Mouse (Mus musculus): ENCODE data around the gene Hspa1l. TPM values are rescaled to one million over a fixed set of nuclear protein-coding genes. Genes with fewer than 3 reads are reported as not detected.

Hspa1l gene
- polyA plus RNA-seq, 1 experiment from 2014 or later = 2.0 TPM

GRCm38 (mm10) chr17:34932287-34932686, 40.2 kb upstream of the Hspa1l start:
- no peak for DNase-seq (ENCODE audit: low spot score)
- H3K4me1 ChIP-seq (ENCODE audit: control insufficient read depth, insufficient read depth, low read length) = no peaks in the 10 kb centered on the region; the same call in 1 of the 2 replicates
- no peak for ATAC-seq (replicated peaks; ENCODE audit: insufficient number of reproducible peaks, low FRiP score, low TSS enrichment, low read depth)
- H3K36me3 ChIP-seq (replicated peaks; ENCODE audit: control insufficient read depth, insufficient read depth, low read depth, low read length) = no peaks in the 10 kb centered on the region
- H3K27ac ChIP-seq (replicated peaks; ENCODE audit: low read depth, low read length) = no peak overlapping the region
- WGBS = 90% methylated on average over 8 of the region's 8 CpGs
- H3K4me2 ChIP-seq (ENCODE audit: low read depth, low read length) = peak overlapping the region; percentile 91
- no peaks in the 10 kb centered on the region for H3K27me3 ChIP-seq (ENCODE audit: control insufficient read depth, insufficient read depth, low read length)
- H3K4me3 ChIP-seq (ENCODE audit: low read depth, low read length) = peak overlapping the region; percentile 63
- H3K9me3 ChIP-seq (replicated peaks; ENCODE audit: control insufficient read depth, low read length) = no peaks in the 10 kb centered on the region
- H3K9ac ChIP-seq (replicated peaks; ENCODE audit: low read length) = peak overlapping the region; percentile 68

DNA sequence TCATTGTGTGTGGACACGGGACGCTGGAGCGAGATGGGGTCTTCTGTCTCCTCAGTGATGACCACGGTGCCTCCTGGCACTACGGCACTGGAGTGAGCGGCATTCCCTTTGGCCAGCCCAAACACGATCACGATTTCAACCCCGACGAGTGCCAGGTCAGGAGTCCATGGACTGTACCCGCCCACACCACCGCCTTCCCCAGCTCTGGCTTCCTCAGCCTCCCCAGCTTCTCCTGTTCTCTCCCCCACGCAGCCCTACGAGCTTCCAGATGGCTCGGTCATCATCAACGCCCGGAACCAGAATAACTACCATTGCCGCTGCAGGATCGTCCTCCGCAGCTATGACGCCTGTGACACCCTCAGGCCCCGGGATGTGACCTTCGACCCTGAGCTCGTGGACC, 38.5 kb upstream of the Hspa1l start:
- Histone ChIP-seq H3K4me3 (ENCODE audit: low read depth, low read length) (no peak overlapping the region), H3K9ac (replicated peaks; ENCODE audit: low read length) (peak overlapping the region; percentile 32; the same call in 1 of the 2 replicates), H3K4me2 (ENCODE audit: low read depth, low read length) (no peak overlapping the region), H3K4me1 (ENCODE audit: control insufficient read depth, insufficient read depth, low read length) (no peaks in the 10 kb centered on the region; the same call in 1 of the 2 replicates), H3K27me3 (ENCODE audit: control insufficient read depth, insufficient read depth, low read length) (no peaks in the 10 kb centered on the region), H3K36me3 (replicated peaks; ENCODE audit: control insufficient read depth, insufficient read depth, low read depth, low read length) (no peaks in the 10 kb centered on the region), H3K27ac (replicated peaks; ENCODE audit: low read depth, low read length) (no peak overlapping the region), H3K9me3 (replicated peaks; ENCODE audit: control insufficient read depth, low read length) (no peaks in the 10 kb centered on the region)
- 52% methylated on average over 24 of the region's 24 CpGs for WGBS
- ATAC-seq (replicated peaks; ENCODE audit: insufficient number of reproducible peaks, low FRiP score, low TSS enrichment, low read depth) = no peak
- no peak for DNase-seq (ENCODE audit: low spot score)

GRCm38 (mm10) chr17:34934830-34935229, 37.7 kb upstream of the Hspa1l start:
- Histone ChIP-seq H3K9me3 (replicated peaks; ENCODE audit: control insufficient read depth, low read length) (no peaks in the 10 kb centered on the region), H3K36me3 (replicated peaks; ENCODE audit: control insufficient read depth, insufficient read depth, low read depth, low read length) (no peaks in the 10 kb centered on the region), H3K4me1 (ENCODE audit: control insufficient read depth, insufficient read depth, low read length) (no peaks in the 10 kb centered on the region; the same call in 1 of the 2 replicates), H3K9ac (replicated peaks; ENCODE audit: low read length) (no peak overlapping the region; the same call in 1 of the 2 replicates), H3K27ac (replicated peaks; ENCODE audit: low read depth, low read length) (no peak overlapping the region), H3K4me2 (ENCODE audit: low read depth, low read length) (no peak overlapping the region), H3K4me3 (ENCODE audit: low read depth, low read length) (no peak overlapping the region), H3K27me3 (ENCODE audit: control insufficient read depth, insufficient read depth, low read length) (no peaks in the 10 kb centered on the region)
- DNase-seq (ENCODE audit: low spot score) = no peak
- WGBS = 32% methylated on average over 8 of the region's 8 CpGs
- ATAC-seq (replicated peaks; ENCODE audit: insufficient number of reproducible peaks, low FRiP score, low TSS enrichment, low read depth) = no peak

GRCm38 (mm10) chr17:34937960-34938505, 34.5 kb upstream of the Hspa1l start:
- Histone ChIP-seq H3K4me2 (ENCODE audit: low read depth, low read length) (no peak overlapping the region), H3K9ac (replicated peaks; ENCODE audit: low read length) (no peak overlapping the region), H3K9me3 (replicated peaks; ENCODE audit: control insufficient read depth, low read length) (no peaks in the 10 kb centered on the region), H3K27ac (replicated peaks; ENCODE audit: low read depth, low read length) (no peak overlapping the region), H3K36me3 (replicated peaks; ENCODE audit: control insufficient read depth, insufficient read depth, low read depth, low read length) (no peaks in the 10 kb centered on the region), H3K4me1 (ENCODE audit: control insufficient read depth, insufficient read depth, low read length) (no peaks in the 10 kb centered on the region), H3K27me3 (ENCODE audit: control insufficient read depth, insufficient read depth, low read length) (no peaks in the 10 kb centered on the region), H3K4me3 (ENCODE audit: low read depth, low read length) (no peak overlapping the region)
- ATAC-seq (replicated peaks; ENCODE audit: insufficient number of reproducible peaks, low FRiP score, low TSS enrichment, low read depth) (no peak), DNase-seq (ENCODE audit: low spot score) (no peak)
- WGBS = 85% methylated on average over 6 of the region's 6 CpGs

GRCm38 (mm10) chr17:34941344-34942041, 31.0 kb upstream of the Hspa1l start:
- Histone ChIP-seq H3K27me3 (ENCODE audit: control insufficient read depth, insufficient read depth, low read length) (no peaks in the 10 kb centered on the region), H3K4me1 (ENCODE audit: control insufficient read depth, insufficient read depth, low read length) (no peaks in the 10 kb centered on the region), H3K4me2 (ENCODE audit: low read depth, low read length) (peak overlapping the region; percentile 47), H3K36me3 (replicated peaks; ENCODE audit: control insufficient read depth, insufficient read depth, low read depth, low read length) (no peaks in the 10 kb centered on the region), H3K4me3 (ENCODE audit: low read depth, low read length) (peak overlapping the region; percentile 21; the same call in 1 of the 2 replicates), H3K27ac (replicated peaks; ENCODE audit: low read depth, low read length) (no peak overlapping the region), H3K9ac (replicated peaks; ENCODE audit: low read length) (peak overlapping the region; percentile 59), H3K9me3 (replicated peaks; ENCODE audit: control insufficient read depth, low read length) (no peaks in the 10 kb centered on the region)
- DNase-seq (ENCODE audit: low spot score) (peak; percentile 58), ATAC-seq (replicated peaks; ENCODE audit: insufficient number of reproducible peaks, low FRiP score, low TSS enrichment, low read depth) (peak; percentile 53; the same call in 1 of the 2 replicates)
- WGBS = 7% methylated on average over 15 of the region's 15 CpGs

DNA sequence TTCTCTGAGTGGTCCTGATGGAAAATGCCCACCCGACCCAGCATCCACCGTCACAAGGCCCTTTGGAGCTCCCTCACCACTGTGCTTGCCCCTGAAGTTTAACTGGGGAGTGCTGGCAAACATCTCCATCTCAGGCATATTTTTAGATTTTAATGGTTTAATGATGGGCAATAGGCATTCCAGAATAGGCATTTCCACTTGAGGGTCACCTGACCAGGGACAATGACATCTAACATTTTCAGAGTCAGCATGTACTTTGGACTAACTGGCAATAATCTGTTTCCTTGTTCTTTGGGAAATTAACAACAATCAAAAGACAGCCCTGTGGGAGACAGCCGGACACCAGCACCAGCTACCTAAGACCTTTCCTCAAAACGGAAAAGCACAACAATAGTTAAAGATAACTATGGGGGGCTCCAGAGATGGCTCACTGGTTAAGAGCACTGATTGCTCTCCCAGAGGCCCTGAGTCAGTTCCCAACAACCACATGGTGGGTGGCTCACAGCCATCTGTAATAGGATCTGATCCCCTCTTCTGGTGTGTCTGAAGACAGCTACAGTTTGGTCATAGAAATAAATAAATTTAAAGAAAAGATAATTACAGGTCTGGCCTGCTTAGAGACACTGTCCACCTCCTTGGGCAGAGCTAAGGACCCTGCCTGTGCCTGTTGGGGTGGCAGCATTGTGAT, 29.2 kb upstream of the Hspa1l start:
- ATAC-seq (replicated peaks; ENCODE audit: insufficient number of reproducible peaks, low FRiP score, low TSS enrichment, low read depth) = no peak
- no peaks in the 10 kb centered on the region for H3K9me3 ChIP-seq (replicated peaks; ENCODE audit: control insufficient read depth, low read length)
- no peaks in the 10 kb centered on the region for H3K4me1 ChIP-seq (ENCODE audit: control insufficient read depth, insufficient read depth, low read length)
- no peaks in the 10 kb centered on the region for H3K36me3 ChIP-seq (replicated peaks; ENCODE audit: control insufficient read depth, insufficient read depth, low read depth, low read length)
- H3K27ac ChIP-seq (replicated peaks; ENCODE audit: low read depth, low read length) = no peak overlapping the region
- H3K4me3 ChIP-seq (ENCODE audit: low read depth, low read length) = no peak overlapping the region
- DNase-seq (ENCODE audit: low spot score) = no peak
- H3K27me3 ChIP-seq (ENCODE audit: control insufficient read depth, insufficient read depth, low read length) = no peaks in the 10 kb centered on the region
- H3K9ac ChIP-seq (replicated peaks; ENCODE audit: low read length) = no peak overlapping the region
- no peak overlapping the region for H3K4me2 ChIP-seq (ENCODE audit: low read depth, low read length)
- WGBS = 86% methylated on average over 4 of the region's 4 CpGs

GRCm38 (mm10) chr17:34944362-34944761, 28.1 kb upstream of the Hspa1l start:
- no peaks in the 10 kb centered on the region for H3K36me3 ChIP-seq (replicated peaks; ENCODE audit: control insufficient read depth, insufficient read depth, low read depth, low read length)
- no peak for ATAC-seq (replicated peaks; ENCODE audit: insufficient number of reproducible peaks, low FRiP score, low TSS enrichment, low read depth)
- H3K4me1 ChIP-seq (ENCODE audit: control insufficient read depth, insufficient read depth, low read length) = no peaks in the 10 kb centered on the region
- no peak overlapping the region for H3K4me2 ChIP-seq (ENCODE audit: low read depth, low read length)
- H3K9ac ChIP-seq (replicated peaks; ENCODE audit: low read length) = no peak overlapping the region
- H3K27me3 ChIP-seq (ENCODE audit: control insufficient read depth, insufficient read depth, low read length) = no peaks in the 10 kb centered on the region
- H3K27ac ChIP-seq (replicated peaks; ENCODE audit: low read depth, low read length) = no peak overlapping the region
- no peaks in the 10 kb centered on the region for H3K9me3 ChIP-seq (replicated peaks; ENCODE audit: control insufficient read depth, low read length)
- no peak overlapping the region for H3K4me3 ChIP-seq (ENCODE audit: low read depth, low read length)
- no peak for DNase-seq (ENCODE audit: low spot score)
